Mouse (Mus musculus) MEL-GATA-1-ER (cell line): ENCODE results near the gene Tmem179.
A peak's percentile ranks its signal among the peaks of the same experiment; 100 is the strongest.

Source experiments
- DNase-seq: peaks from one replicate; pipeline ENCODE4 v3.0.0-alpha.2; 2012; ENCODE audit warnings: low read depth; ENCODE audit errors: extremely low read depth

The Tmem179 gene

DNA sequence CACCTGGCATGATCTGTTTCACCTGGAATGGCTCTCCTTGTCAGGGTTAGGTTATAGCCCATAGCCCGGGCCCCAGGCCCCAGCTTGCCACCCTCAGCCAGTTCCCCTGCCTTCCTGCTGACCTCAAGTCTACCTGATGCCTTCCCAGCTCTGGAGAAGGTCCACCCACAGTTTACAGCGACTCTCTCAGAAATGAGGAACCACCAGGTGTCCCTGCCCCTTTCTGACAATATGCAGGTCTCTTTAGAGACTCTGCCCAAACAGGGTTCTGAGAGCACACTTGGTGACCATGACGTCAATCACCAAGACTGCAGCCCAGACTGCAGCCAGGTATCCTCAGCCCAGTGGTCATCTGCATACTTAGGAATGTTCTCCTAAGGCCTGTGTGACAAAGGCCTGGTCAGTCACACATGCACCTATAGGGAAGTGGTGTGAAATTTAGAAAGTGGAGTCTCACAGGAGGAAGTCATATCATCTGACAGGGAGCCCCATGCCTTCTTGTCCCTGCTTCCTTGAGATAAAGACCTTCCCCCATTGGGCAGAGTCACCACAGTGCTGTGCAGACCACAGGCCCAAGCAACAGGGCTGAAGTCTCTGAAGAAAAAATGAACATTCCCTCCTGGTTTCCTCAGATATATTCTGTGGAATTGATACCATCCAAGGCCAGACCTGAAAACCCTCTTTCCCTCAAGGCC is 52.6 kb downstream of the Tmem179 start:
- DNase-seq = peak; percentile 96

DNA sequence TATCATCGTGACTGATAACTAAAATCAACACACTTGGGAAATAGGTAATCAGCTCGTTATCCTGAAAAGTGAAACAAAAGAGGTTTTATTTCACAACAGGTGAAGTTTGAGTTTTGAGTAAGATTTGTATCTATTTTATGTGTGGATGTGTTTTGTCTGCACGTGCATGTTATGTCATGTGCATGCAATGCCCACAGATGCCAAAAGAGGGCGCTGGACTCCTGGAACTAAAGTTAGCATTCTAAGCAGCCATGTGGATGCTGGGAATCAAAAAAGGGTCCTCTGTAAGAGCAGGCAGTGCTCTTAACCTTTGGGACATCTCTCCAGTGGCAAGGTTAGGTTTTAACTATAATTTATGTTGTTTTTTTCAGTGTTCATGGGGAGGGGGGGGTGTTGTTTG is 53.3 kb downstream of the Tmem179 start:
- peak; percentile 61 for DNase-seq

DNA sequence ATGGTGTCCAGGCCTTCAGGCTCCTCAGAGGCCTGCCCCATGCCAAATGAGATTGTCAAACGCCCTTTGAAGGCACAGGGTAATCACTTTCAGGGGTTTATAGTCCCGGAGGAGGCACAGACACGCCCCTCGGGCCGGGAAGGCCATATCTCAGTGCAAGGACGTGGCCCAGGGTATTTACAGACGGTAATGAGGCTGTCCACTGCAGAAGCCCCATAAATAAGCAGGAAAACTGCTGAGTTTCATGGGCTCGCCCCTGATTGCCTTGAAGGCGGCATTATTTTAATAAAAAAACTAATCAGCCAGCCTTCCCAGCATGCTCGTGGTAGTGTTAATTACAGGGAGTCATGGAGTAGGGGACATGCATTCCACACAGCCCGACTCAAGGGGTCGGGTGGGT is 54.1 kb downstream of the Tmem179 start:
- no peak for DNase-seq

DNA sequence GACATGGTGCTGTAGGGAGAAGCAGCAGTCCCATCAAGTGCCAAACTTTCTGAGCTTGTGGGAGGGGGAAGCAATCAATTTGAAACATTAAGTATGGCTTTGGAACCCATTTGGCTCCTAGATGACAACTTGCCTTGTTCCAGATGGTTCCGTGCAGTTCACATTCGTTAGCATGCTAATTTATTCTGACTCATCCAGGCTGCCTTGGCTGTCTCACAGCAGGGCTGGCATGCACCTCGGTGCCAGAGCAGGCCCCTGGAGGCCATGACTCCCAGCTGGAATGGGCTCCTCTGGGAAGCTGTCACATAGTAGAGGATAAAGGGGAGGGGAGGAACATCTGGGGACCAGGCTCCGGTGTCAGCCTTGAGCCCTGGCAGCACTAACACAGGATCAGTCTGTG is 58.7 kb downstream of the Tmem179 start:
- DNase-seq = no peak

DNA sequence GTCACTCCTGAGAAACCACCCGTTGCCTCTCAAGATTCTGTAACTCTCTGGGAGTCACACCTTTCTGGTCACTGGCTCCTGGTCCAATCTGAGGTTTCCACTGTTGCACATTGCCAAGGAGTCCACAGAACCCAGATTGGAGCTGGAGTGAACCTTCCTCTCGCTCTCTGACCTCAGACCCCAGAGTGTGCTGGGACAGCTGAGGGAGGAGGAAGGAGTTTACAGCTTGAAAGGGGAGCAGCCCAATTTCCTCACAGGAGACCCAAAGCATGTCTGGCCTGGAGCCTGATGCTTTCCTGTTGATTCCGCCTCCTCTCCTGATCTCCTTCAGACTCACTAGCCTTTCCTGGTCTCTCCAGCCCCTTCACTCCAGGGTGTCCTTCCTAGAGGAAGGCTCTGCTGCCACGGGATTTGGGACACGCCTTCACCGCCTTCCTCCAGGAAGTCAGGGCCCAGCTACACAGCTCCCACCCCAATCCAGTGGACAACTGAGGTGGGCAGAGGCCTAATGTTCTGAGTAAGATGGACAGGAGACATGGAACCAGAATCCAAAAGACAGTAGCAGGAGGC is 60.3 kb downstream of the Tmem179 start:
- DNase-seq = no peak

DNA sequence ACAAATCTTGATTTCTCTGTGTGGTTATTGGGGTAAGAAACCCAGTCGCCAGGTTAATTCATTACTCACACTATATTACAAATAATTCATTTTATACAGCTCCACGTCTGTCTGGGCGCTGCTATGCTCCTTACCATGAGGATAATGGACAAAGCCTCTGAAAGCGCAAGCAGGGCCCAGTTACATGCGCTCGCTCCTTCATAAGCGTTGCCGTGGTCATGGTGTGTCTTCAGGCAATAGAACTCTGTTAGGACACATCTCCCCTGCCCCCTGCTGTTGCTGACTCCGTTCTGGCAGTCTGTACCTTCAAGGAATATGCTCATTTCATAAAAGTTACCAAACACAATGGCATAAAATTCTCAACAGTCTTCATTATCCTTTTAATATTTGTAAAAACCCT is 64.7 kb downstream of the Tmem179 start:
- DNase-seq = no peak

DNA sequence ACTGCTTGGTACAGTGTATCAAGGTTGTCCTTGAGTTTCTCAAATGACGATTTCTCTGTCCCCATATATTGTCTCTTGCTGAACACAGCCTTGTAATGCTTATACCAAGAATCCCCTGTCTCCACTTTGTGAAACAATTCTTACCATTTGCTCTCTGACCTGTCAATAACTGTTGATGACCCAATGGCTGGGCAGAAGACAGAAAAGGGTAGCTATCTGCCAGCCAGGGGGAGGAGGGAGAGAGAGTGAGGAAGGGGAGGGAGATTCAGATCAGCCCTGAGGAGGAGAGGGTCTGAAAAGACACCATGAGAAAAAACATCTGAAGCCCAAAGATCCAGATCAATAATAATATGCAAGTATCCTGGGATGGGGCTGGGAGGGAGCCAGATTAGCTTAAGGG is 65.2 kb downstream of the Tmem179 start:
- DNase-seq = no peak

DNA sequence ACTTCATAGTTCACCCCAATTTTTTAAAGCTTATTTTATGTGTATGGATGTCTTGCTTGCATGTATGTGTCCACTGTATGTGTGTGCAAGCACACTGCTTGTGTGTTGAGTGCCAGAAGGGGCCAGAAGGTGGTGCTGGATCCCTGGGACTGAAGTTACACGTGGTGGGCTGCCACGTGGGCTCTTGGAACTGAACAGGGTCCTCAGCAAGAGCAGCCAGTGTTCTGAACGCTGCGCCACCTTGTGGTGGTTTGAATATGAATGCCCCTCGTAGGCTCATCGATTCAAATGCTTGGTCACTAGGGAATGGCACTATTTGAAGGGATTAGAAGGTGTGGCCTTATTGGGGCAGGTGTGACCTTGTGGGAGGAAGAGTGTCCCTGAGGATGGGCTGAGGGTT is 65.7 kb downstream of the Tmem179 start:
- no peak for DNase-seq
